Mouse (Mus musculus) kidney, postnatal 25 days (tissue): ENCODE results near the gene Susd3.

Experiments used
- DNase-seq, 2 experiments: peaks; one replicate each; pipeline ENCODE4 v3.0.0; 2021; ENCODE audit warnings: mixed read lengths in 2 of 2

Gene Susd3

DNA sequence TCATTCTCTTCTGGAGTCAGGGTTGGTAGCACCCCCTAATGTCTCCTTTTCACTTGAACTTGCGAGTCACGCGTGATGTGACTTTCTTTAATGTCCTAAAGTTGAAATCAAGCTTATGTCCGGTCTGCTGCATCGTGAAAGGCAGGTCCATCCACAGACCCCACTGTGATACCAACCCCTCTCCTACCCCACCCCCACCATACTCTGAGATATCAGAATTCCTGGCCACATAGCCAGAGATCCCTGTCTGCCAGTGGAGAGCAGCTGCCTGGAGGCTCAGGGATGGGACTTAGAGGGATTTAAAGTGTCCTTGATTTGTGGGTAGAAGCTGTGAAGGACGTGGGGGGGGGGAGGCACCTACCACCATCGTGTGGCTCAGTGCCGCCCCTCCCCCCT is at the start of gene Susd3:
TSS of gene Susd3 (minus strand) at position 240 of the 396 bp plus-strand sequence.
- no peak for DNase-seq

DNA sequence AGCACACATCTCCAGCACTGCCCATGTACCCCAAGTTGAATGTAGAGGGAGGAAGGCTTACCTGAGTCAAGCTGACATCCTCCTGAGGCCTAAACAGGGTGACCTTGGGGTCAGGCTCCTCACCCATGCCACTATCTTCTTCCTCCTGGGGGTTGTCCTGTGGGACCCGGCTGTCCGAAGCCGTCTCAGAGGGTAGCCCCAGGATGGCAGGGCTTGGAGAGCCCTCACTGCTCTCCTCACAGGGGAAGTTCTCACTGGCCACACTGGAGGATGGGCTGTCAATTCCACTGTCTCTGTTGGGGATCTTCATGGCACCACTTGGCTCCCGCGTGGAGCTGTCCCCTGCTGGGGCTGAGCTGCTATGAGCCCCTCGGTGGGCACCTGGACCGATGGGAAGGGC is 47.8 kb upstream of the Susd3 start:
- peak in 1 of 2 experiments; percentile 27 for DNase-seq

DNA sequence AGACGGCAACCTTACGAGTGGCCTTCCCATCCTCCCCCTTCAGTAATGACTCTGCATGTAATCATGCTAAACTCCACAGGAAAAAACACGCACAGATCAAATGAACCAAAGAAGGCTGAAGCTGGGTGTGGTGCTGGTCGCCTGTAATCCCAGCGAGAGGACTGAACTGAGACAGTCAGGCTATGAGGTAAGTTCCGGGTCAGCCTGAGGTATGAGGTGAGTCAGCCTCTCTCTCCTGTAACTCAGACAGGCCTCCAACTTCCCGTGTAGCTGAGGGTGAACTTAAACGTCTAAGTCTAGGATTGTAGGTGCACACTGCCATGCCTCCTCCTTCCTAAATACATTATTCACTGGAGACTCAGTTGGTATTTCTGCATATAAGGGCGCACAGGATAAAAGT is 45.6 kb upstream of the Susd3 start:
- peak in 1 of 2 experiments; percentile 15 for DNase-seq

- DNase-seq: no peak
These were observed 43.4 kb upstream of the Susd3 start for GRCm38 (mm10) chr13:49291949-49292348.

DNA sequence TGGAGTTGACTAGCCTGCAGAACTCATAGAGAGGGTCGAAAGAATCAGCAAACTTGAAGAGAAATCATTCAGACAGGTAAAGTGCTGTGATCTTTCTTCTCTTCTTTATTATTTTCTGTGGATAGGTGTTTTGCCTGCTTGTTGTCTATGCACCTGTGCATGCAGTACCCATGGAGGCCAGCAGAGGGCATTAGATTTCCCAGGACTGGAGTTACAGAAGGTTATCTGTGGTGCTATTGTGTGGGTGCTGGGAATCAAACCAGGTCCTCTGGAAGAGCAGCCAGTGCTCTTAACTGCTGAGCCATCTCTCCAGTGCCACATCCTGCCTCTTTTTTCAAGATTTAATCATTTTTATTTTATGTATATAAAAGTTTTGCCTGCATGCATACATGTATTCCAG is 42.9 kb upstream of the Susd3 start:
- DNase-seq: peak; percentile 45 to 49

DNA sequence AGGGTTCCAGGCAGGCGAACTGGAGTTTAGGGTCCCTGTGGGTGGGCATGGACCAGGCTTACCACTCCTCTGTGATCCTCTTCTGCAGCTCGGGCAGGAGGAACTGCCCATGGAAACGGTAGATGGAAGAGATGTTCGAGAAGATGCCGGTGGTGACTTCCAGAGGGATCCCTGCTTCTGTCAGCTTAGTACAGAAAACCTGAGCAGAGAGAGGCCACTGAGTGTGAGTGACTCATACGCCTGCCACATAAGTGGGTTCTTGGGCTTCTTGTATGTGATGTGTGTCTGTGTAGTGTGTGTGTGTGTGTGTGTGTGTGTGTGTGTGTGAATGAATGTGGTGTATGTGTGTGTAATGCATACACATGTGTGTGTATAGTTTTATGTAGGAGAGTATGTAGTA is 38.7 kb upstream of the Susd3 start:
- no peak for DNase-seq

- no peak for DNase-seq
These were observed 38.2 kb upstream of the Susd3 start for GRCm38 (mm10) chr13:49286750-49287149.

- no peak for DNase-seq
These were observed 35.2 kb upstream of the Susd3 start for GRCm38 (mm10) chr13:49283686-49284085.

GRCm38 (mm10) chr13:49282168-49282567 is 33.7 kb upstream of the Susd3 start:
- DNase-seq: no peak

- peak in 1 of 2 experiments; percentile 20 for DNase-seq
These were observed 23.6 kb upstream of the Susd3 start for GRCm38 (mm10) chr13:49271831-49272765.

- no peak for DNase-seq
These were observed 22.0 kb upstream of the Susd3 start for GRCm38 (mm10) chr13:49270500-49270899.

DNA sequence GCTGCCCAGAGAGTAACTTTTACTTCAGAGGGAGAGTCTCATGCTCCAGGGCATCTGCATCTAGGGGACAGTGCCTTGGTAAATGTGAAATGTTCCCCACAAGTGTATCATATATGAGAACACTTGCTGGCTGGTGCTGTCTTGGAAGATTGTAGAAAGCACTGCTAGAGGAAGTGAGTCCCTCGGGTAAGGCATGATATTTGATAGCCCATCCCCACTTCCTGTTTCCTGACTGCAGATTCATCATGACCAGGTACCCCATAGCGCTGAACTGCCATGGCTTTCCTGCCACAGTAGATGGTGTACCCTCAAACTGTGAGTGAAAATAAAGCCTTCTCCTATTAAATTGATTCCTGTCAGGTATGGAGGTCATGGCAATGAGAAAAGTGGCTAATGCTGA is 19.1 kb upstream of the Susd3 start:
- DNase-seq: no peak

DNA sequence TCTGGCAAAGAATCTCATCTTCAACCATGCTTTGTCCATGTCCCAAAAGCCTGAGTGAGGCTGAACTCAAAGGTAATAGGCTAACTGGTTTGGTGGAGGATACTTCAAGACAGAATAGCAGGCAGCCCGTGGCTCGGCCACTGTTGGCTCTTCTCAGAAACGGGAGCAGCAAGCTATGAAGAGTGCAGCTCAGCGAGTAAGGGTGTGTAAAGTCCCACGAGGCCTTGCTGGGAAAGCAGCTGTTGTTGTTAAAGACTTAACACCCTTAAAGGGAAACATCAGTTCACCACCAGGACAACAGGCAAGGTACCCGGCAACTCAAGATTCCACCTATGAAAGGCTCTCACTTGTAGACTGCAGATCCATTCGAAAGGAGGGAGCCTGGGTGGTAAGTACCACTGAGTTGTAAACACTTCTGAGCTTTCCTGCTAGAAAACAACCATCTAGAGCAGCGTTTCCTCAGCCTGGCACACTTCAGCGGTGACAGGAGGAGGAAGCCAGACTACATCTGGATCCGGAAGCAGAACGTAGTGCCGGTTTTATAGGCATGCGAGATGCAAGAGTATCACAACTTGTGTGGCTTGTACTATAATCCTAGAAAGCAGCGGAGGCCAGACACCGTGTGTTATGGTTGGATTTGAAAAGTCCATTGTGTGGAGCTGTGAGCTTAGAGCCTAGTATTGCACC is 11.7 kb upstream of the Susd3 start:
- no peak for DNase-seq

DNA sequence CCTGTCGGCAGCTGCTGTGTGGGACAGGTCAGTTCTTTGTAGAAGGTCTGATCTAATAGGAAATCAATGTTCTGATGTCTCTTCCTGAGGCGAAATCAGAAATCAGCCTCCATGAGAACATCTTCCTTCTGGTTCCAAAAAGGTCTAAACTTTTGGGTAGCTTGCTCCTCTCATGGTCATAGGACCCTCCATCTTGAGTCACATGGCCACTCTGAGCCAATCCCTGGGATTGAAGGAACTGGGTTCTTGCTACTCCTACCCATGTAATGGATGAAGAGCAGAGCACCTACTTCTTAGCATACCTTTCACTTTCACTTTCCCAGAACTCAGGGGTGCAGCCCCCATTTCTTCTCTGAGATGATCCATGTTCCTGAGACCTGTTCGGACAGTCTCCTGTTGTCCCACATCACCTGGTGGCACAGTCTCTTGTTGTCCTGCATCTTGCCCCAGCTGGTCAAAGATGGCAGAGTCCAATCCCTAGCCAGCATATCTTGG is 9.4 kb upstream of the Susd3 start:
- DNase-seq: no peak

DNA sequence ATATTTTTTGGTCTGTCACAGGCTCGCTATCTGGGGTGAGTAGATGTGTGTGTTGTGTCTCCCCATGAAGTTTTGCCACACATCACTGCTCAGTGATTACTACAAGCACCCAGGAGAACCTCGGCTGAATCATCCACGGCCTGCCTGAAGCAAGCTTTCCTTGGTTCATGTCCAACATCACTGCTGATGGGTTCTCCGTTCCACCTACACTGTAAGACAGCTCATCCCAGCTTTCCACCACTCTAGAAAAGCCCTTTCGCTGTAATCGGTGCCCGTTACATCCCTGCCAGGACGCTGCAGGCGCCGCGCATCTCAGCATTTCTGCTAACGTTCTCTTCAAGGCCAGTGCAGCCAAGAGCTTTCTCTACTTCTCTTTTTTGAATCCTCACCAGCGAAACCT is 4.2 kb upstream of the Susd3 start:
- no peak for DNase-seq

- DNase-seq: no peak
These were observed 3.6 kb upstream of the Susd3 start for GRCm38 (mm10) chr13:49252113-49252512.

- DNase-seq: no peak
These were observed 2.4 kb upstream of the Susd3 start for GRCm38 (mm10) chr13:49250716-49251517.

DNA sequence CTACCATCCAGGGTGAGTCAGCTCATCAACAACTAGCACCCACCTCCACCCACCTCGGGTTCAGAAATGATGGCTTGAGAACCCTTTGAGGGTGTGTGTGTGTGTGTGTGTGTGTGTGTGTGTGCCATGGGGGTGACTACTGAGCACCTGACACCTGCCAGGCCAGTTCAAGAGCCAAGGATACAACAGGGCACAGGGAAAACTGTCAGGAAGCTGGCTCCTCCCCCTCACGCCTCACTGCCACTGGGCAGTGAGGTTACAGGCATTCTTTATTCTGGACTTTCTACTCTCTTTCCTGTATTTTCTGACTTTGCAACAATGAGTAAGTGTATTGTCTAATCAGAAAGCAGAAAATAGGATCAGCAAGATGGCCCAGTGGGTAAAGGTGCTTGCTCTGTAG is 1.1 kb upstream of the Susd3 start:
- peak; percentile 86 to 94 for DNase-seq

GRCm38 (mm10) chr13:49248923-49249322 is 417 bp upstream of the Susd3 start:
- DNase-seq: no peak

- DNase-seq: peak; percentile 79 to 93
These were observed 603 bp downstream of the Susd3 start for GRCm38 (mm10) chr13:49247740-49248466.

GRCm38 (mm10) chr13:49247232-49247739 is 1.2 kb downstream of the Susd3 start:
- peak; percentile 36 to 56 for DNase-seq

DNA sequence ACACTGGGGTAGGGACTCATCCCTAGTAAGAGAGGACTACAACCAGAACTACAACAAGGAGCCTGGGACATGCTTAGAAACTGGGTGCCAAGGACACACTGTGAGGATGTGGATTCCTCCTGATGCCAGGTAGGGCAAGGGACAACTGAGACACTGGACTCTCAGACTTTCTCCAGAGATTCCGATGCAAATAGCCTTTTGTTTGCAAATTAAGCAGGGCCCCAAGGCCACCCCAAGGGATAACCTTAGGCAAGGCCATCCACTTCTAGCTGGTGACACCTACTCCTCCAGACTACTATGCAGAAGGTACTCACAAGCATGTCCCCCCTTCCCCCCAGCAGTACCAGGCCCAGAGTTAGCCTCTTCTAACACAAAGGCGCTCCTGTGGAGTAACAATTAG is 1.9 kb downstream of the Susd3 start:
- DNase-seq: peak in 1 of 2 experiments; percentile 63
